Mouse (Mus musculus) left cerebral cortex, adult 2 months (tissue): ENCODE results near the gene Yif1b. TPM values are rescaled to one million over a fixed set of nuclear protein-coding genes. Genes with fewer than 3 reads are reported as not detected.
"Not testable (repeated sequence)": the region's sequence is repeated elsewhere in the genome, so short reads cannot be mapped to it uniquely, and the experiment has no call there.

Experiments
- DNase-seq, 2 experiments: peaks; one replicate each; pipeline ENCODE4 v3.0.0; 2021 to 2022; ENCODE audit warnings: low spot score in 2 of 2, mixed read lengths in 1 of 2; ENCODE audit errors: extremely low spot score in 1 of 2
- H3K27ac ChIP-seq: fragments of 200-600 bp; 2 replicates; pipeline ENCODE4 v1.8.1; 2022
- H3K4me3 ChIP-seq: fragments of 200-600 bp; 2 replicates; pipeline ENCODE4 v1.8.1; 2022
- CTCF ChIP-seq: fragments of 200-600 bp; IDR thresholded peaks from 2 replicates; pipeline ENCODE4 v1.8.1; 2022; ENCODE audit warnings: antibody characterized with exemption, mild to moderate bottlenecking, moderate library complexity
- intact Hi-C: fragments of 180-260 bp; cut with DNase I; formaldehyde crosslinking; loops from one replicate; pipeline ENCODE4 v1.15.1; 2025
- long read RNA-seq, 2 experiments: library from polyadenylated mRNA; stranded (forward); transcript quantifications; one replicate each; pipeline ENCODE4 v2.0.0; 2021; ENCODE audit warnings: borderline mapping rate in 2 of 2
- total RNA-seq, 2 experiments: library from RNA; stranded (reverse); gene quantifications; 2 replicates each; pipeline ENCODE4 v1.2.3; 2021

Yif1b gene
- 10 to 100 TPM; 44.3 to 47.2 TPM for total RNA-seq
- long read RNA-seq, experiment 1, transcript Yif1b-203 (8 exons, 1,126 nt) = major isoform, 33 of 59 reads
- long read RNA-seq, experiment 1, transcript Yif1b-201 (8 exons, 1,111 nt) = minor isoform, 8 of 59 reads
- long read RNA-seq, experiment 1, partial matches to known transcripts = 3 of 59 reads
- long read RNA-seq, experiment 1, other reads (novel, unspliced or antisense) = 15 of 59 reads
- long read RNA-seq, experiment 2, transcript Yif1b-203 (8 exons, 1,126 nt) = major isoform, 21 of 35 reads
- long read RNA-seq, experiment 2, transcript Yif1b-201 (8 exons, 1,111 nt) = minor isoform, 6 of 35 reads
- long read RNA-seq, experiment 2, partial matches to known transcripts = 3 of 35 reads
- long read RNA-seq, experiment 2, other reads (novel, unspliced or antisense) = 5 of 35 reads

- TF ChIP-seq CTCF = no peak; the same call in 1 of the 2 replicates
- peak; percentile 97 to 98 for DNase-seq
- peak within 1 kb of the TSS; percentile 75 for H3K4me3 ChIP-seq
- intact Hi-C loops = loop anchor here (2.0 kb wide), 1 partner anchor 57 kb away; the partner anchor contains the start of gene Psmd8
- peak within 1 kb of the TSS; percentile 85 for H3K27ac ChIP-seq
Observed at GRCm38 (mm10) chr7:29238019-29238967, at the start of gene Yif1b. Yif1b (plus strand) TSS chr7:29238329.

GRCm38 (mm10) chr7:29194230-29194629 is 43.9 kb upstream of the Yif1b start:
- H3K4me3 ChIP-seq, intact Hi-C loops, DNase-seq, H3K27ac ChIP-seq: not testable (repeated sequence)

- intact Hi-C loops = loop anchor here (10.0 kb wide), 1 partner anchor 512 kb away; no protein-coding TSS in a partner anchor
- Histone ChIP-seq H3K27ac (no peak overlapping the region), H3K4me3 (no peak overlapping the region)
- no peak for TF ChIP-seq CTCF
- DNase-seq = no peak
Observed at GRCm38 (mm10) chr7:29202577-29202976, 35.6 kb upstream of the Yif1b start.

- DNase-seq, H3K27ac ChIP-seq, intact Hi-C loops: not testable (repeated sequence)
- H3K4me3 ChIP-seq = peak overlapping the region; percentile 38
Observed at GRCm38 (mm10) chr7:29211013-29211412, 27.1 kb upstream of the Yif1b start.

- H3K4me3 ChIP-seq = peak overlapping the region; percentile 38
- H3K27ac ChIP-seq = no peak overlapping the region
- TF ChIP-seq CTCF = no peak
- intact Hi-C loops = no loop called here
- DNase-seq = peak; percentile 26 to 38
Observed at GRCm38 (mm10) chr7:29211415-29212198, 26.5 kb upstream of the Yif1b start.

GRCm38 (mm10) chr7:29212199-29212765 is 25.8 kb upstream of the Yif1b start:
- TF ChIP-seq CTCF = no peak
- H3K27ac ChIP-seq = no peak overlapping the region
- intact Hi-C loops = no loop called here
- H3K4me3 ChIP-seq = no peak overlapping the region
- no peak for DNase-seq

GRCm38 (mm10) chr7:29212775-29213560 is 25.2 kb upstream of the Yif1b start:
- H3K27ac ChIP-seq, H3K4me3 ChIP-seq, DNase-seq, intact Hi-C loops: not testable (repeated sequence)

GRCm38 (mm10) chr7:29213675-29214082 is 24.4 kb upstream of the Yif1b start, which contains the start of gene Catsperg1:
Catsperg1 (minus strand) TSS chr7:29214035.
- Histone ChIP-seq H3K27ac (no peak within 1 kb of the TSS), H3K4me3 (no peak within 1 kb of the TSS)
- intact Hi-C loops = no loop called here
- no peak for DNase-seq
- no peak for TF ChIP-seq CTCF

GRCm38 (mm10) chr7:29214236-29214635 is 23.9 kb upstream of the Yif1b start:
- intact Hi-C loops = no loop called here
- TF ChIP-seq CTCF = no peak
- no peak for DNase-seq
- H3K4me3 ChIP-seq = no peak overlapping the region
- no peak overlapping the region for H3K27ac ChIP-seq

- no peak for DNase-seq
- intact Hi-C loops = no loop called here
- H3K27ac ChIP-seq = no peak overlapping the region
- H3K4me3 ChIP-seq = no peak overlapping the region
- no peak for TF ChIP-seq CTCF
Observed at GRCm38 (mm10) chr7:29214846-29215245, 23.3 kb upstream of the Yif1b start.
